Mouse (Mus musculus) erythroblast, embryonic 14.5 days (primary cell): Measurements from ENCODE around the gene Myh7. TPM values are rescaled to one million over a fixed set of nuclear protein-coding genes. Genes with fewer than 3 reads are reported as not detected.
"Not testable (repeated sequence)": the region's sequence is repeated elsewhere in the genome, so short reads cannot be mapped to it uniquely, and the experiment has no call there.

Experiments used
- H3K27me3 ChIP-seq: 2 replicates; pipeline ENCODE4 v1.6.1; 2012; ENCODE audit warnings: inconsistent platforms; ENCODE audit not compliant: control insufficient read depth
- H3K36me3 ChIP-seq: 2 replicates; pipeline ENCODE4 v1.6.1; 2012; ENCODE audit warnings: mild to moderate bottlenecking, inconsistent platforms; ENCODE audit not compliant: control insufficient read depth
- H3K4me1 ChIP-seq: 2 replicates; pipeline ENCODE4 v1.6.1; 2012; ENCODE audit warnings: inconsistent platforms; ENCODE audit not compliant: control insufficient read depth
- H3K4me3 ChIP-seq: replicated peaks from 2 replicates; pipeline ENCODE3; 2012; ENCODE audit warnings: moderate library complexity, mild to moderate bottlenecking, inconsistent platforms
- H3K9me3 ChIP-seq: 2 replicates; pipeline ENCODE4 v1.6.1; 2012; ENCODE audit warnings: low read length, inconsistent platforms, mixed read lengths; ENCODE audit not compliant: control insufficient read depth
- GATA1 ChIP-seq: IDR thresholded peaks from 2 replicates; pipeline ENCODE4 v1.6.1; 2012; ENCODE audit warnings: low read length, inconsistent platforms, mixed read lengths
- TAL1 ChIP-seq: IDR thresholded peaks from 3 replicates; pipeline ENCODE4 v1.6.1; 2012; ENCODE audit warnings: low read length, inconsistent platforms, mixed read lengths
- polyA plus RNA-seq: library from polyadenylated mRNA; stranded (reverse); fragments of >175 nt; gene quantifications from 2 replicates; pipeline ENCODE4 v1.2.3, GENCODE M21; 2012

The Myh7 gene
- polyA plus RNA-seq, 1 experiment = not detected

DNA sequence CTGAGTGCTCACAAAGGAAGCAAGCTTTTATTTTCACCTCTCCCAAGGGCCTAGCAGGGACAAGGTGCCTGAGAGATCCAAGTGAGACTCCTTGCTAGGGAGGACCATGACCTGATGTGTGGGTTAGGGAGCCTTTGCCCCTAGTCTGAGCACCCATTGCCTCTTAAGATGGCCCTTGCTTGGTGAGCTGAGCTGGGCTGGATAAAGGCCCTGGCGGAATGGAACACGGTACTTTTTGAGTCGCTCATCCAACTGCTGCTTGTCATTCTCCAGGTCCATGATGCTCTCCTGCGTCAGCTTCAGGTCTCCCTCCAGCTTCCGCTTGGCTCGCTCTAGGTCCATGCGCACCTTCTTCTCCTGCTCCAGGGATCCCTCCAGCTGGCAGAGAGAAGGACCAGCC lies 12.5 kb downstream of the Myh7 start:
- Histone ChIP-seq H3K9me3 (no peaks in the 10 kb centered on the region), H3K36me3 (no peaks in the 10 kb centered on the region), H3K27me3 (no peaks in the 10 kb centered on the region), H3K4me3 (no peak overlapping the region), H3K4me1 (no peaks in the 10 kb centered on the region)
- TF ChIP-seq GATA1 (no peak), TAL1 (no peak)

DNA sequence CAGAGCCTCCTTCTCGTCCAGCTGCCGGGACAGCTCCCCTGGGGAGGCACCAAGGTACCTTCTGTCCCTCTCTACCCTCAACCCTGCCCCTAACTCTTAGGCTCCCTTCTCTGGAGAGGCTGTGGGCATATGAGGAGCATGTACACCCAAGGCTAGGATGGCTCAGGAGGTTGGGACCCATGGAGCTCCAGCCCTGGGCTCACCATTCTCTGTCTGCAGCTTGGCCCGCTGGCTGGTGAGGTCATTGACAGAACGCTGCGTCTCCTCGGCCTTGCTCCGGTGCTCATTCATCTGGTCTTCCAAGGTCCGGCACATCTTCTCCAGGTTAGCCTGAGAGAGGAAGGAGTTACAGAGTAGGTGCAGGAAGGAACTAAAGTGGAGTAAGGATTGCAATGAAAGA lies 15.8 kb downstream of the Myh7 start:
- Histone ChIP-seq H3K4me1 (no peaks in the 10 kb centered on the region), H3K36me3 (no peaks in the 10 kb centered on the region), H3K4me3 (no peak overlapping the region), H3K9me3 (no peaks in the 10 kb centered on the region), H3K27me3 (no peaks in the 10 kb centered on the region; the same call in 1 of the 2 replicates)
- TF ChIP-seq TAL1 (no peak), GATA1 (no peak)

DNA sequence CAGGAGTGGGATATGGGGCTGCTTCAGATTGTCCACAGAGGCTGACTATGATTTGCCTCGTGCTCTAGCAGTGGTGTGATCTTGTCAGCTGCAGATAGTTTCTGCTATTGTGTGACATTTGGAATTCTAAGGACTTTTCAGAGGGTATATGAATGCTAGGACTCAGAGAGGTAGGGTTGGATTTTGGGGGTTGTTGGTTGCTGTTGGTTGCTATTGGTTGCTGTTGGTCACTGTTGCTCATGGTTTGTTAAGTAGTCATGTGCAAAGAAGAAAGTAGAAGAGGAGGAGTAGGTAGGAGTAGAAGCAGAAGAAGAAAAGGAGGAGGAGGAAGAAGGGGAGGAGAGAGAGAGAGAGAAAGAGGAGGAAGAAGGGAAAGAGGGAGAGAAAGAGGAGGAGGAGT lies 17.8 kb downstream of the Myh7 start, which contains the start of gene Gm17428:
TSS of gene Gm17428 (plus strand) at position 301 of the 400 bp plus-strand sequence.
- Histone ChIP-seq H3K9me3 (no peaks in the 10 kb centered on the region), H3K36me3 (no peaks in the 10 kb centered on the region), H3K4me1 (no peaks in the 10 kb centered on the region), H3K27me3 (no peaks in the 10 kb centered on the region; the same call in 1 of the 2 replicates), H3K4me3 (no peak within 1 kb of the TSS)
- TF ChIP-seq TAL1 = no peak

DNA sequence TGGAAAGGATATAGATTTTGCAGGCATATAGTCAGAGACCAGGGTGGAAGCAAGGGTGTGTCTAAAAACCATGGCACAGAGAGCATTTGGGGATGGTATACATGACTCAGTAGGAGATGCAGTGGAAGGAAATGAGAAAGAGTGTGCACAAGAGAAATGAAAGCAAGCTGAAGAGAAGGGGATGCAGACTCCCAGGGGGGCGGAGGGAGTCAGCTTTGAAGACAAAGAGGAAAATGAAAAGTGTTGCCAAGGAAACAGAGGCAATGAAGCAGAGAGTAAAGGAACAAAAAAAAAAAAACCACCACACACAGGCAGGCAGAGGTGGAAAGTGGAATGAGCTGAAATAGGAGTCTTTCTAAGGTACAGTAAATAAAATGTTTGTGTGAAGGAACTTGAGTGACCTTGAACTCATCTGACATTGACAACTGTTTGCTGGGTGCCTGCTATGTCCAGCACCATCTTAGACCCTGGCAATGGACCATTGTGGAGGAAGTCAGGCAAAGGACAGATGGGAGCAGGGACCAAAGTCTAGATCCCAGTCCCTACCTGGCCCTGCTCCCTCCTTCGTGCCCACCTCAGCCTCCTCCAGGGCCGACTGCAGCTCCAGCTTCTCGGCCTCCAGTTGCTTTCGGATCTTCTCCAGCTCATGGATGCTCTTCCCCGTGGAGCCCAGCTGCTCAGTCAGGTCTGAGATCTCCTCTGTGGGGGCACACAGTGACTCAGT lies 20.2 kb downstream of the Myh7 start:
- TF ChIP-seq TAL1 (no peak), GATA1 (no peak)
- H3K9me3 ChIP-seq = no peaks in the 10 kb centered on the region
- no peak overlapping the region for H3K4me3 ChIP-seq
- H3K4me1 ChIP-seq = no peaks in the 10 kb centered on the region
- H3K27me3 ChIP-seq = no peaks in the 10 kb centered on the region; the same call in 1 of the 2 replicates
- H3K36me3 ChIP-seq = no peaks in the 10 kb centered on the region

DNA sequence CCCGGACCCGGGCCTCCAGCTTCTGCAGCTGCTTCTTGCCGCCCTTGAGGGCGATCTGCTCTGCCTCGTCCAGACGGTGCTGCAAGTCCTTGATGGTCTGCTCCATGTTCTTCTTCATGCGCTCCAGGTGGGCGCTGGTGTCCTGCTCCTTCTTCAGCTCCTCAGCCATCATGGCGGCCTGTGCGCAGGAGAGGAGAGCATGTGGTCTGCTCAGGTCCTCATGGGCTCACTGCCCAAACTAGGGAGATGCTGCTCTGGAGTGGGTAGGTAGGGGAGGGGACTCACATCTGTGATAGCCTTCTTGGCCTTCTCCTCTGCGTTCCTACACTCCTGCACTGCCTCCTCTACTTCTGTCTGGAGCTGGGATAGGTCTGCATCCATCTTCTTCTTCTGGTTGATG lies 21.6 kb downstream of the Myh7 start:
- not testable (repeated sequence) for H3K27me3 ChIP-seq, H3K4me3 ChIP-seq, H3K9me3 ChIP-seq, H3K36me3 ChIP-seq, H3K4me1 ChIP-seq

DNA sequence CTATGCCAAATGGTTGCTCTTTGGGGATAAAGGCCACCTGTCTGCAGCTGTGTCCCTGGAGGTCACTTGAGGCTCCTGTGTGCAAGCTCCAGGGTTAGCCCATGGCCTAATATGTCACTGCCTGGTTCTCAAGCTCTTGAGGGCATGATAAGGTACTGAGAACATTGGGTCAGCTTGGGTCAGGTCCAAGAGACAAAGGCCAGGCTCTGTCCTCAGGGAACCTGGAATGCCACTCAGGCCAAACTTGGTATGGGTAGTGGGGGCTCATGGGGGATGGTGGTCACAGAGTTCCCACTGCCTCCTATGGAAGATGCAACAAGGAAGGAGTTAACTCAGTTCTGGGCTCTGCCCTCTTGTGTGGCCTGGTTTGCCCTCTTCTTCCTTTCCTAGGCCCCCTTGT lies 26.1 kb downstream of the Myh7 start:
- Histone ChIP-seq H3K9me3 (no peaks in the 10 kb centered on the region), H3K4me1 (no peaks in the 10 kb centered on the region), H3K4me3 (no peak overlapping the region), H3K36me3 (no peaks in the 10 kb centered on the region), H3K27me3 (no peaks in the 10 kb centered on the region)
- TF ChIP-seq GATA1 (no peak), TAL1 (no peak)

DNA sequence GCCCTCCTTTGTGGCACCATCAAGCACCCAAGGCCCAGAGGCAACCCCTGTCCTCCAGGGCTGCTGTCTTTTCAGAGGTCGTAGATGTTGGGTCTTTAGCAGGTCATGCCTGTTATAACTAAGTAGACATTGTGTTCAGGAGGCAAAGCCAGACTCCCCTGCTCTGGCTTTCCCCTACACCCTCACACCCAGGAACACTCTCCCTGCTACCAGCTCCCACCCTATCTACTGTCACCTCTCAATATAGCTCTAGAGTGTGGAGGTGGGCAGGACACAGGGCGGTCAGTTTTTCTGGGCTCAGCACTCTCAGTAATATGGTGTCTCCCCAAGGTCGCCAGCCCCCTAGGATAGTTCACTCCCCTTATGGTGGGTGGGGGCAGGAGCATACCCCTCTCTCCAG lies 26.6 kb downstream of the Myh7 start:
- Histone ChIP-seq H3K36me3 (no peaks in the 10 kb centered on the region), H3K4me3 (no peak overlapping the region), H3K27me3 (no peaks in the 10 kb centered on the region), H3K4me1 (no peaks in the 10 kb centered on the region), H3K9me3 (no peaks in the 10 kb centered on the region)
- no peak for TF ChIP-seq GATA1
- TF ChIP-seq TAL1 = no peak

DNA sequence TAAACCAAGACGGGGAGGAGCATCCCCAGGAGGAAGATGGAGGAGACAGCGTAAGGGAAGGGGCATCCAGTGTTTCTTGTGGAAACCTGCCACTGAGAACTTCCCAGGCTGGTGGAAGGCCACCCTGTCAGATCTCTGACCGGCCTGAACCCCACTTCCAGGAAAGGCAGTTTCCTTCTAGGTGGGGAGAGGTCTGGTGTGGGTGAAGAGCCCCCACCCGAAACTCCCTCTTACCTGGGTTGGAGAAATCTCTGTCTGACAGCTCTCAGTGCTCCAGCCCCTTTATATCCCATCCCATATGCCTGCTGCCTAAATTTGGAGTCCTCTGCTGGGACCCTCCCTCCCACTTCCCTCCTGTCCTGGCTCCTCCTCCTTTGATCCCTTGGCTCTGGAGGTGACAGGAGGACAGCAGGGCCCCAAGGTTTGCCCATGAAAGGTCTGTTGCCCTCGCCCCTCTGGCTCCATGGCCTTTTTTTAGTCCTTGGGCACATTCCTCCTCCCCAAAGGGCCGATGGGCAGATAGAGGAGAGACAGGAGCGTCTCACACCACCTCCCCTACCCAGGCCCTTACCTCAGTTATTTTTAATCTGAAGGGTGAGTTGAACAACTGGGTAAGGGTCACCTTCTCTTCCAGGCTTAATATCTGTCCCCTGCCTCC lies 28.0 kb downstream of the Myh7 start, which contains the start of gene Myh6:
TSS of gene Myh6 (minus strand) at position 608 of the 658 bp plus-strand sequence.
- no peaks in the 10 kb centered on the region for H3K27me3 ChIP-seq
- no peaks in the 10 kb centered on the region for H3K9me3 ChIP-seq
- TF ChIP-seq GATA1 = no peak
- no peak for TF ChIP-seq TAL1
- no peaks in the 10 kb centered on the region for H3K36me3 ChIP-seq
- no peak within 1 kb of the TSS for H3K4me3 ChIP-seq
- H3K4me1 ChIP-seq = no peaks in the 10 kb centered on the region

DNA sequence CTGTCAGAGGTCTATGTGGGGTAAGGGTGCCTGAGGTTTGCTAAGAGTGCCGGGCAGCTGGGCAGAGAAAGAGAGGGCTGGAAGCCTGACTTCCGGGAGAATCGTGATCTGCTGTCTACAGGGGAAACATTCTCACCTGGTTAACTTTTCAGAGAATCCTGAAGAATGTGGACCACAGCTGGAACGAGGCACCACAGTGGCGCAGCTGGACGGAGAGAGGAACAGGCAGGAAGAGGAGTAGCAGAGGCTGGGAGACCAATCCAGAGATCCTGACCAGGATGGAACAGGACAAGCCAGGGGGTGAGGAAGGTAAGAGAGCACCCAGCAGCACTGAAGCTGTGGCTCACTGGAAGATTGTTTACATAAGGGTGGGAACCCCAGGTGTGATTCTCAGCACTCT lies 28.8 kb downstream of the Myh7 start:
- Histone ChIP-seq H3K4me1 (no peaks in the 10 kb centered on the region), H3K9me3 (no peaks in the 10 kb centered on the region), H3K4me3 (no peak overlapping the region), H3K36me3 (no peaks in the 10 kb centered on the region), H3K27me3 (no peaks in the 10 kb centered on the region)
- no peak for TF ChIP-seq GATA1
- TF ChIP-seq TAL1 = no peak
